Mouse (Mus musculus) cerebellum, adult (tissue): ENCODE data around the gene Gm8050.
"Not testable (repeated sequence)": the region's sequence is repeated elsewhere in the genome, so short reads cannot be mapped to it uniquely, and the experiment has no call there.

ENCODE experiments used
- ATAC-seq: cut with Nextera tagmentation; 2 replicates; pipeline ENCODE4 v1.9.2; 2017; ENCODE audit warnings: mild to moderate bottlenecking, moderate library complexity, mixed read lengths; ENCODE audit not compliant: insufficient number of reproducible peaks, low FRiP score, low TSS enrichment

Gm8050 gene

GRCm38 (mm10) chr14:6720151-6720550 lies at the start of gene Gm8050:
Gene Gm8050 (minus strand): TSS chr14:6720251.
- not testable (repeated sequence) for ATAC-seq

GRCm38 (mm10) chr14:6757231-6757536 lies 37.1 kb upstream of the Gm8050 start:
- not testable (repeated sequence) for ATAC-seq

- ATAC-seq, result not testable (repeated sequence)
Observed at GRCm38 (mm10) chr14:6756384-6757230, 36.6 kb upstream of the Gm8050 start.

GRCm38 (mm10) chr14:6742232-6742631 lies 22.2 kb upstream of the Gm8050 start, which contains the start of gene Gm3636:
Gene Gm3636 (minus strand): TSS chr14:6742332.
- ATAC-seq, result not testable (repeated sequence)

- not testable (repeated sequence) for ATAC-seq
Observed at GRCm38 (mm10) chr14:6684070-6684469, 36.0 kb downstream of the Gm8050 start, which contains the start of gene Gm10251. Gene Gm10251 (minus strand): TSS chr14:6684170.
